Mouse (Mus musculus): ENCODE measurements around the gene Elf2.
"Not testable (repeated sequence)": the region's sequence is repeated elsewhere in the genome, so short reads cannot be mapped to it uniquely, and the experiment has no call there.

Elf2 gene

DNA sequence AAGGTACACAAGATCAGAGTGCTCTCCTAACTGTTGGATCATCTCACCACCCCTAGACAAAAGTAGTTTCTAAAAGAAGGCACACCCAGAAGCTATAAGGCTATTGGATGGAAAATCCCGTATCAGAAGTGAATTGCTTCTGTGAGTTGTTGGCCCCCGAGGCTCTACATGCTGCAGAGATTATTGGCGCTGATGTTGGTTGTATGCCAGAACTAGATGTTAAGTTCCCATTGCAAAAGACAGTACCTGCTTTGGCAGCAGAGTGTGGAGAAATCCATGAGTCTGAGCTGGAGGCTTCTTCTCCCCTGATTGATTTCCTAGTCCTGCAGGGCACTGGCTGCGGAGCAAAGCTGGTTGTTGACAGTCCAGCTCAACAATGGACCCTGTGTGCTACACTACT, 27.5 kb upstream of the Elf2 start:
- no peak for DNase-seq (ENCODE audit: low read depth, low spot score)

DNA sequence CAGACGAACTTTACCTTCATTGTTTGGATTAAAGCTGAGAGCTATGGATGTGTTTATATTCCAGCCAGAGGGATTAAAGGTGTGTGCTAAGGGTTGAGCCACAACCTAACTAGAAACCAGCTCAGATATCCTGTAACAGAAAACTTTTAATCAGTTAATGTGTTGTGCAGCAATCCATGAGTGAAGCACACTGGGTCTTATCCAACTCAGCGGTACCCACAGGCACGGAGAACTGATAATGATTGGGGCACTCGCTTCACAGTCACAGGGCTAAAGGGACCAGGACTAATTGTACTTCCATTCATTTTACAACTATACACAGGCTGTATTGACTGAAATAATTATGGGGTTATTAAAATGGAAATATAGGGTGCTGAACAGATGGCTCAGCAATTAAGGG, 26.5 kb upstream of the Elf2 start:
- Histone ChIP-seq H3K36me3 (ENCODE audit: control insufficient read depth, insufficient read depth, low read length, poor library complexity, severe bottlenecking) (no peaks in the 10 kb centered on the region), H3K27me3 (ENCODE audit: control insufficient read depth, insufficient read depth, low read length, poor library complexity, severe bottlenecking) (no peaks in the 10 kb centered on the region; the same call in 1 of the 2 replicates)
- DNase-seq (ENCODE audit: low read depth, low spot score): no peak

More for the DNA sequence above, 27.5 kb upstream of the Elf2 start:
- Histone ChIP-seq H3K36me3 (ENCODE audit: control insufficient read depth, insufficient read depth, low read length, poor library complexity, severe bottlenecking) (no peaks in the 10 kb centered on the region), H3K27me3 (ENCODE audit: control insufficient read depth, insufficient read depth, low read length, poor library complexity, severe bottlenecking) (no peaks in the 10 kb centered on the region; the same call in 1 of the 2 replicates)

DNA sequence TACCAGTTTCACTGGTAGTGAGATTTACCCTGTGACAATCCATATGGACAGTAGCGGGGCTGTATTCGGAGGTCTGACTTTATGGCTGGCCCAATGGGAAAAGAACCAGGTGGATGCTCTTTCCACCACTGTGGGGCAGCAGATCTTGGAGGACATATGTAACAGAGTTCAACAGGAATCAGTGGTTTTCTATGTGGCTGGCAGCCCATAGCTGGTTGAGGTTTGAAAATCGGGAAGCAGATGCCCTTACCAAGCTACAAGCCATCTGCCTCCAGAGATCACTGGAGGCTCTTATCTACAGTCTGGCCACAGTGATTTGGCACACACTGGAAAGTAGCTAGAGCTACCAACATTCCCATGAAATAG, 25.0 kb upstream of the Elf2 start:
- Histone ChIP-seq H3K27me3 (ENCODE audit: control insufficient read depth, insufficient read depth, low read length, poor library complexity, severe bottlenecking) (no peaks in the 10 kb centered on the region; the same call in 1 of the 2 replicates), H3K36me3 (ENCODE audit: control insufficient read depth, insufficient read depth, low read length, poor library complexity, severe bottlenecking) (no peaks in the 10 kb centered on the region)
- DNase-seq (ENCODE audit: low read depth, low spot score): no peak

DNA sequence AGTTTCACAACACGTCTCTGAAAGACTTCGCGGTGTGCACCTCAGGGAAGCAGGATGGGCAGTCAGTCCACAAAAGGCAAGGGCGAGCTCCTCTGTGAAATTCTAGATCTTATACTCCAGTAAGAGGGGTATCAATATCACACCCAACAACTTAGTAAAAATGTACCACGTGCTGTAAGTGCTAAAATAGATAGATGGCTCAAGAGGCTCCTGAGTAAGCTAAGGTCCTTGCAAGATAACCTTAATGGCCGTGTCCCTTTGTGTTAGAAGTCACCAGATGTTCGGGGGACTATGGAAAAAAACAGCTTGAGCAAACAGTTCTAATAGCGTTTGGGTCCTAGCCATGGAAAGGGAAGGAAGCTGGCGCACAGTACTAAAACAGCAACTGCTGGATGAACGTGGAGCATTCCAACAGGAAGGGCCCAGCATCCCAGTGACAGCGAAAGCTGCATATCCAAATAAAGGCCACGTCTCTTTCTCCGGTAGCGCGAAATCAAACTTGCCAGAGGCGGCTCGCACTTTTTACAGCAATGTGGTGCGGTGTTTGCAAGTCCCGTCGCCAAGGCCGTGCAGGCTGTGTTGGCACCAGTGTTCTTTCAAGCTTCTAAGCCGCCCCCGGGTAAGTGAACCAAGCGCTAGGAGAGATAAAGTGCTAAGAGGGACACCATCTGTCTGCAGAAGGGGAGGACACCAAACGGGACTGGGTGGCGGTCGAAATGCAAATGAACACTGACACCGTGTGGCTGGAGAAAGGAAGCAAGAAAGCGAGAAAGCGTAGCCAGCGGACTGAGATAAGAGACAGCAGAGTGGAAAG, 24.4 kb upstream of the Elf2 start:
- H3K36me3 ChIP-seq (ENCODE audit: control insufficient read depth, insufficient read depth, low read length, poor library complexity, severe bottlenecking): no peaks in the 10 kb centered on the region
- DNase-seq (ENCODE audit: low read depth, low spot score): peak; percentile 90
- no peaks in the 10 kb centered on the region; the same call in 1 of the 2 replicates for H3K27me3 ChIP-seq (ENCODE audit: control insufficient read depth, insufficient read depth, low read length, poor library complexity, severe bottlenecking)

DNA sequence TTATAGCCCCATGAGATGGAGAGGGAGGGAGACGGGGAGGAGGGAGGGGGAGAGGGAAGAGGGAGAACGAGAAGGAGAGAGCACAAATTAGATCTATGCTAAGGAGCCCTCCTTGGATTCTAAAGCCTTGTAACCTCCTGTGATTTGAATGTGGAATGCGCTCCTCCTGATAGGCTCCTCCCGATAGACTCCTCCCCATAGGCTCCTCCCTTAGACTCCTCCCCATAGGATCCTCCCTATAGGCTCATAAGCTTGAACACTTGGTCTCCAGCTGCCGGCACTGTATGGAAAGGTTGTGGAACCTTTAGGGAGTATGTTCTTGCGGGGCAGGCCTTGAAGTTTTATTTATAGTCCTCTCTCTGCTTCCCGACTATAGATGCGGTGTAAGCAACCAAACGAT, 20.6 kb upstream of the Elf2 start:
- H3K27me3 ChIP-seq (ENCODE audit: control insufficient read depth, insufficient read depth, low read length, poor library complexity, severe bottlenecking): no peaks in the 10 kb centered on the region
- no peaks in the 10 kb centered on the region for H3K36me3 ChIP-seq (ENCODE audit: control insufficient read depth, insufficient read depth, low read length, poor library complexity, severe bottlenecking)
- no peak for DNase-seq (ENCODE audit: low read depth, low spot score)

DNA sequence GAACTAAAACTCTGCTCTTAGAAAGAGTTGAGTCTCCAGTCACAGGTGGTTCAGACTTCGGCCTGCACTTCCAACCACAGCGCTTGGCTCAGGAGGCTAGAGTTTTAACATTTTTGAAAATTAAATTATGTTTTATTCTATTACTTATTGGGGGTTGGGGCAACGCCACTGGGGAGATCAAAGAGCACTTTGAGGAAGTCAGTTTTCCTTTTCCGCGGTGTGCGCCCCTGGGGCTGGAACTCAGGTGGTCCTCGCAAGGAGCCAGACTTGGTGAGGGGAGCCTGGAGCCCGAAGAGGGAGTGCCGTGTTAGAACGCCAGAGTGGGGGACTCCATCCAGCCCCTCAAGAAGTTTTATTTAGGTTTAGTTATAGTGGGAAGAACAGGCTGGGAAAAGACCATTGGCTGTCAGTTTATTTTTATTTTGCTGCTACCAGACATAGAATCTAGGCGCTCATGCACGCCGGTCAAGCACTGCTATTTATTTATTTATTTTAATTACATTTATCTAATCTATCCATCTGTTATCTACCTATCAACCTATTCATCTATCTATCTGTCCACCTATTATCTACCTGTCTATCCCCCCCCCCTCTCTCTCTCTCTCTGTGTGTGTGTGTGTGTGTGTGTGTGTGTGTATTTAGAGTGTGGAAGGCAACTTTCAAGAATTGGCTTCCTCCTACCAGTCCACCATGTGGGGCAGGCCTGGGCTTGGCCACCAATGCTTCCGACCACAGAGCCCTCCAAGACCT, 19.3 kb upstream of the Elf2 start:
- DNase-seq (ENCODE audit: low read depth, low spot score): no peak
- H3K36me3 ChIP-seq (ENCODE audit: control insufficient read depth, insufficient read depth, low read length, poor library complexity, severe bottlenecking): no peaks in the 10 kb centered on the region
- H3K27me3 ChIP-seq (ENCODE audit: control insufficient read depth, insufficient read depth, low read length, poor library complexity, severe bottlenecking): no peaks in the 10 kb centered on the region

DNA sequence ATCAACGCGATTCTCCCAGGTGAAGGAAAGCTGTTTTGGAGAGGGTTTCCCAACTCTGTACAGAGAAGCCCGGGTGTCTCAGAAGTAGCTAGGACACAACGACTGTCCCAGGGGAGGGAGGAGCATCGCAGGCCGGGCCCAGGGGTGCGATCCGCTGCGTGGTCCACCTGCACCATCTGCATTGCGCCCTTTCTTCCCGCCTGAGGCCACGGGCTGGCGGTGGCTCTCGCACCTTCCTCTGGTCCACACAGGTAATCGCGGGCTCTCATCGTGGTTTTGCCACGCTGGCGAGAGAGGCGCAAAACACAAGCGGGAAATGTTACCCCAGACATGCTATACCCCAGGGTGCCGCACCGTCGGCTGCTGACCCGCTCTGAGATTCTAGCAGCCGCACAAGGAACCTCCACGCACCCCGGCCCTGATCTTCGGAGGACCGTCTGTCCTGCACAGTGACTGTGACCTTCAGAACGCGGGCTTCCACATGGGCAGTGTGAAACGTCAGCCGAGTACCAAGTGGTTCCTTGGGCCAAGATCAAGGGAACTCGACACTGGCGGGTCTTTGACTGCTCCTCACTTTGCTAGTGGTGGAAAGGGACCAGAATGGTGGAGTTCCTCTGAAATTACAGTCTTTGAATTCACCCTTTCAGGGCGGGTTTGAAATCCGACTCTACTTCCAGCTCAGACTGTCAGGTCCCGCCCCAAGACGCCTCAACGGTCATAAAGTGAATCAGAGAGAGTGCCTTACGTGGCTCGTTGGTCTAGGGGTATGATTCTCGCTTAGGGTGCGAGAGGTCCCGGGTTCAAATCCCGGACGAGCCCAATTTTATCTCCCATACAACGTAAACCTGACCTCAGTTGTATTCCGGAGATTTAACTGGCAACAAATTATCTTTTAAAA, 18.4 kb upstream of the Elf2 start:
- no peaks in the 10 kb centered on the region for H3K36me3 ChIP-seq (ENCODE audit: control insufficient read depth, insufficient read depth, low read length, poor library complexity, severe bottlenecking)
- peak; percentile 89 for DNase-seq (ENCODE audit: low read depth, low spot score)

DNA sequence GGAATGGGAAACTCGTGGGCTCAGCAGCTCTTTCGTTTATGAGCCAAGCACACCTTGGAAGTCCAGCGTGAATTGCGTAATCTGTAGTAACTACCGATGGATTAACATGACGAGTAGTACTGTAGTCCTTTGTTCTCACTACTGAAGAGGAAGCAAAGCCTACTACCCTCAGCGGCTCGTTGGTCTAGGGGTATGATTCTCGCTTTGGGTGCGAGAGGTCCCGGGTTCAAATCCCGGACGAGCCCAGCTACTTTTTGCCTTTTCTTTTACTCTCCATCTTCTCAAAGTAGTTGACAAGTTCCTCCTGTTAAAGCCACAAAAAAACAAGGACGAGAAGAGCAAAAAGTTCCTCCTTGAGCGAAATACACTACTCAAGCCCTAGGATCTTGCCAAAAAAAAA, 17.7 kb upstream of the Elf2 start:
- H3K36me3 ChIP-seq (ENCODE audit: control insufficient read depth, insufficient read depth, low read length, poor library complexity, severe bottlenecking): no peaks in the 10 kb centered on the region
- DNase-seq (ENCODE audit: low read depth, low spot score): peak; percentile 87
- H3K27me3 ChIP-seq (ENCODE audit: control insufficient read depth, insufficient read depth, low read length, poor library complexity, severe bottlenecking): no peaks in the 10 kb centered on the region

More for the DNA sequence above, 18.4 kb upstream of the Elf2 start:
- H3K27me3 ChIP-seq (ENCODE audit: control insufficient read depth, insufficient read depth, low read length, poor library complexity, severe bottlenecking): no peaks in the 10 kb centered on the region

DNA sequence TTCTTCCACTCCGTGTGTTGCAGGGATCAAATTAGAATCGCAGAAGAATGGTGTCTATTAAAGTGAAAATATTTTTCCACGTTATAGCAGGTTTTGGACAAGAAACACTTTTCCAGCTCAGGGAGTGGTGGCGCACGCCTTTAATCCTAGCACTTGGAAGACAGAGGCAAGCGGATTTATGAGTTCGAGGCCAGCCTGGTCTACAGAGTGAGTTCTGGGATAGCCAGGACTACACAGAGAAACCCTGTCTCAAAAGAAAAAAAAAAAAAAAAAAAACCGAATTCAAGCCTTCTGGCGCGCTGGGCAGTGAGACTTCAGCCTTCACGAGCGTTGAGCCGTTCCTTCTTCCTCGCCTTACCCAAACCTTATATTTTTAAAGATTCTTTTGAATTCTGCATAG, 17.2 kb upstream of the Elf2 start:
- Histone ChIP-seq H3K36me3 (ENCODE audit: control insufficient read depth, insufficient read depth, low read length, poor library complexity, severe bottlenecking) (no peaks in the 10 kb centered on the region), H3K27me3 (ENCODE audit: control insufficient read depth, insufficient read depth, low read length, poor library complexity, severe bottlenecking) (no peaks in the 10 kb centered on the region)
- no peak for DNase-seq (ENCODE audit: low read depth, low spot score)

DNA sequence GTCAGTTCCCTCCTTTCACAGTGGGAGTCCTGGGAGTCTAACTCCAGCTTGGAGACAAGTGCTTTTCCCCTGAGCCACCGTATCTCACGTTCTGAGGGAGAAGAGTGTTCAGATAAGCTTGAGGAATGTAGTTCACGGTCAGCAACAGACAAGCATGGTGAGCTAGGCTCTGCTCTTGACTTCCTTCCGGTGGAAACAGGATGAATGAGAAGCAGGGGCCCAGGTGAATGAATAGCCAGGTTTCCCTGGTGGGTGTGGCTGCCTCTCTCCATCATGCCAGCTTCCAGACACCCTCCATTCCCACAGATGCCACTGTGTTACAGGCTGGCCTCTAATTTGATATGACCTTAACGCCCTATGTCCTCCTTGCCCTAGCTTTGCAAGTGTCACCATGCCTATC, 16.6 kb upstream of the Elf2 start:
- DNase-seq (ENCODE audit: low read depth, low spot score): no peak
- Histone ChIP-seq H3K36me3 (ENCODE audit: control insufficient read depth, insufficient read depth, low read length, poor library complexity, severe bottlenecking) (no peaks in the 10 kb centered on the region), H3K27me3 (ENCODE audit: control insufficient read depth, insufficient read depth, low read length, poor library complexity, severe bottlenecking) (no peaks in the 10 kb centered on the region)

DNA sequence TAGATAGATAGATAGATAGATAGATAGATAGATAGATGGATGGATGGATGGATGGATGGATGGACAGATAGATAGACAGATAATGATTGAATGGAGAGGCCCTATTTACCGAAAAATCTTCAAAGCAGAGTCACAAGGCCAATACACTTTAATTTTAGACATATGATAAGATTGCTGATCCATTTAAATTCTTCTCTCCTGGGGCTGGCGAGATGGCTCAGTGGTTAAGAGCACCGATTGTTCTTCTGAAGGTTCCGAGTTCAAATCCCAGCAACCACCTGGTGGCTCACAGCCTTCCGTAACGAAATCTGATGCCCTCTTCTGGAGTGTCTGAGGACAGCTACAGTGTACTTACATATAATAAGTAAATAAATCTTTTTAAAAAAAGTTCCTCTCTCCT, 14.5 kb upstream of the Elf2 start:
- not testable (repeated sequence) for DNase-seq (ENCODE audit: low read depth, low spot score); H3K27me3 ChIP-seq (ENCODE audit: control insufficient read depth, insufficient read depth, low read length, poor library complexity, severe bottlenecking); H3K36me3 ChIP-seq (ENCODE audit: control insufficient read depth, insufficient read depth, low read length, poor library complexity, severe bottlenecking)

DNA sequence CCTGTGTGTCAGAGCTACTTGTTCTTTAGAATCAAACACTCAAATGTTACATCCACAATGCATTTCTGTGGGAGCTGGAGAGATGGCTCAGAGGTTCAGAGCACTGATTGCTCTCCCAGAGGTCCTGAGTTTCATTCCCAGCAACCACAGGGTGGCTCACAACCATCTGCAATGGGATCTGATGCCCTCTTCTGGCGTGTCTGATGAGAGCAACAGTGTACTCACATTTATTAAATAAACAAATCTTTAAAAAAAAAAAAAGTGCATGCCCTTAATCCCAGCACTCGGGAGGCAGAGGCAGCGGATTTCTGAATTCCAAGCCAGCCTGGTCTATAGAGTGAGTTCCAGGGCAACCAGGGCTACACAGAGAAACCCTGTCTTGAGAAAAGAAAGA, 13.6 kb upstream of the Elf2 start:
- H3K36me3 ChIP-seq (ENCODE audit: control insufficient read depth, insufficient read depth, low read length, poor library complexity, severe bottlenecking): no peaks in the 10 kb centered on the region
- H3K27me3 ChIP-seq (ENCODE audit: control insufficient read depth, insufficient read depth, low read length, poor library complexity, severe bottlenecking): no peaks in the 10 kb centered on the region
- DNase-seq (ENCODE audit: low read depth, low spot score): no peak

DNA sequence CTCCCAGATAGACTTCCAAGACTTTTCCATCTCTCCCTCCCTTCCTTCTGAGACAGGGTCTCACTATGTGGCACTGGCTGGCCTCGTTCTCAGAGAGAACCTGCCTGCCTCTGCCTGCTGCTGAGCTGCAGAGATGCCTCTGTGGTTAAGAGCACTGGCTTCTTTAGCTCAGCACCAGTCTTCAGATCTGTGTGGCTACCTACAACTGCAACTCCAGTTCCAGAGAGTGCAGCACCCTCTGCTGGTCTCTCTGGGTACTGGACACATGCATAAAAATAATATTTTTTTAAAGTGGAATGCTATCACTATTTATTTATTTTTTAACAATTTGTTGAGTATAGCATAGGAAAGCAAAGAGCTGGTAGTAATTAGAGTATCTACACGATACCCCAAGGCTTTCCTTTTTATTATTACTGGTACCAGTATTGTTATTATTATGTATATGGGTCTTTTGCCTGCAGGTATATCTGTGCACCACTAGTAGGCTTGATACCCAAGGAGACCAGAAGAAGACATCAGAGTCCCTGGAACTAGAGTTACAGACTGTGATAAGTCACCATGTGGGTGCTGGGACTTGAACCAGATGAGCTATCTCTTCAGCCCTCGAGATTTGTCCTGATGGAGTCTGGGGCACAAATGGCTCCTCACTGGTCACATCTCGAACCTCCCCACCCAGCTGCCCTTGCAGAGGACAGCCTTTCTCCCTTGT, 13.0 kb upstream of the Elf2 start:
- DNase-seq (ENCODE audit: low read depth, low spot score): peak; percentile 81
- Histone ChIP-seq H3K27me3 (ENCODE audit: control insufficient read depth, insufficient read depth, low read length, poor library complexity, severe bottlenecking) (no peaks in the 10 kb centered on the region), H3K36me3 (ENCODE audit: control insufficient read depth, insufficient read depth, low read length, poor library complexity, severe bottlenecking) (no peaks in the 10 kb centered on the region)

DNA sequence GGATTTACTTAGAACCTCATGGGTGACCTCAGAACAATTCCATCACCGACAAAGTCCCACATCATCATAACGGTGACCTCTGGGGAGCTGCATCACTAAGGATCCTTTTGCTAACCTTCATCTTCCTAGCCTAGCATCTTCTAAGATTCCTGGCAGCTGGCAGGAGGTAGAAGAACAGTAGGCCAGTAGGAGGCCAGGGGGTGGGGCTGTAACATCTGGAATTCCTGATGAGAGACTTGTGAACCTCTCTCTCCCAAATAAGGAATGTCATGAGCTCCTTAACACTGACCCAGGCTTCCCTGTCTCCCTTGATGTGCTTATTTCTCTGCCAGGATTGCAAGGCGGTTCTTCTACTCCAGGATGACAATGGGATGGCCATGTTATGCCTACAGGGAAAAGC, 10.3 kb upstream of the Elf2 start:
- no peaks in the 10 kb centered on the region for H3K36me3 ChIP-seq (ENCODE audit: control insufficient read depth, insufficient read depth, low read length, poor library complexity, severe bottlenecking)

More for the DNA sequence above, 10.3 kb upstream of the Elf2 start:
- no peak for DNase-seq (ENCODE audit: low read depth, low spot score)
- H3K27me3 ChIP-seq (ENCODE audit: control insufficient read depth, insufficient read depth, low read length, poor library complexity, severe bottlenecking): no peaks in the 10 kb centered on the region

Measured in splenic B cell, adult 2 months (primary cell).